Mouse (Mus musculus): ENCODE results near the gene Ttc38. TPM values are rescaled to one million over a fixed set of nuclear protein-coding genes. Genes with fewer than 3 reads are reported as not detected.
A peak's percentile ranks its signal among the peaks of the same experiment; 100 is the strongest.

The Ttc38 gene
- polyA plus RNA-seq, 1 experiment from 2014 or later = 6.7 TPM

GRCm38 (mm10) chr15:85828071-85828470 lies 4.0 kb upstream of the Ttc38 start:
- Histone ChIP-seq H3K4me2 (replicated peaks) (no peak overlapping the region), H3K27me3 (no peaks in the 10 kb centered on the region), H3K36me3 (no peaks in the 10 kb centered on the region), H3K9me3 (no peaks in the 10 kb centered on the region), H3K4me1 (peaks cover 7% of the 10 kb centered on the region; the same call in 1 of the 2 replicates), H3K4me3 (no peak overlapping the region), H3K27ac (no peak overlapping the region), H3K9ac (no peak overlapping the region)
- ATAC-seq (ENCODE audit: insufficient number of reproducible peaks, insufficient read depth, low FRiP score, low TSS enrichment) = no peak
- WGBS = 90% methylated on average over 4 of the region's 4 CpGs

GRCm38 (mm10) chr15:85829470-85829869 lies 2.6 kb upstream of the Ttc38 start:
- Histone ChIP-seq H3K4me3 (no peak overlapping the region), H3K4me1 (peaks cover 7% of the 10 kb centered on the region; the same call in 1 of the 2 replicates), H3K9ac (no peak overlapping the region), H3K27me3 (no peaks in the 10 kb centered on the region), H3K4me2 (replicated peaks) (no peak overlapping the region), H3K36me3 (no peaks in the 10 kb centered on the region), H3K9me3 (no peaks in the 10 kb centered on the region), H3K27ac (no peak overlapping the region)
- ATAC-seq (ENCODE audit: insufficient number of reproducible peaks, insufficient read depth, low FRiP score, low TSS enrichment) = no peak
- 73% methylated on average over 5 of the region's 5 CpGs for WGBS

GRCm38 (mm10) chr15:85832599-85832998 lies 493 bp downstream of the Ttc38 start:
- Histone ChIP-seq H3K27ac (no peak overlapping the region), H3K9ac (peak overlapping the region; percentile 52)
- no peak for ATAC-seq (ENCODE audit: insufficient number of reproducible peaks, insufficient read depth, low FRiP score, low TSS enrichment)

GRCm38 (mm10) chr15:85835335-85835734 lies 3.2 kb downstream of the Ttc38 start:
- Histone ChIP-seq H3K4me3 (no peak overlapping the region), H3K9ac (no peak overlapping the region), H3K4me2 (replicated peaks) (no peak overlapping the region), H3K27me3 (no peaks in the 10 kb centered on the region), H3K9me3 (no peaks in the 10 kb centered on the region), H3K36me3 (peaks cover 3% of the 10 kb centered on the region; the same call in 1 of the 2 replicates), H3K4me1 (peaks cover 7% of the 10 kb centered on the region; the same call in 1 of the 2 replicates), H3K27ac (no peak overlapping the region)
- no peak for ATAC-seq (ENCODE audit: insufficient number of reproducible peaks, insufficient read depth, low FRiP score, low TSS enrichment)
- WGBS = 51% methylated on average over 3 of the region's 3 CpGs

More at GRCm38 (mm10) chr15:85832599-85832998, 493 bp downstream of the Ttc38 start:
- H3K4me2 ChIP-seq (replicated peaks) = peak overlapping the region; percentile 70
- no peaks in the 10 kb centered on the region for H3K27me3 ChIP-seq
- H3K36me3 ChIP-seq = peaks cover 3% of the 10 kb centered on the region; the same call in 1 of the 2 replicates
- peak overlapping the region; percentile 49 for H3K4me3 ChIP-seq
- WGBS = 43% methylated on average over 8 of the region's 8 CpGs
- H3K9me3 ChIP-seq = no peaks in the 10 kb centered on the region
- peaks cover 7% of the 10 kb centered on the region; the same call in 1 of the 2 replicates for H3K4me1 ChIP-seq

- no peak overlapping the region for H3K9ac ChIP-seq
- no peaks in the 10 kb centered on the region for H3K27me3 ChIP-seq
- no peaks in the 10 kb centered on the region for H3K9me3 ChIP-seq
- 92% methylated on average over 5 of the region's 5 CpGs for WGBS
- peaks cover 5% of the 10 kb centered on the region; the same call in 1 of the 2 replicates for H3K4me1 ChIP-seq
- H3K4me2 ChIP-seq (replicated peaks) = no peak overlapping the region
- ATAC-seq (ENCODE audit: insufficient number of reproducible peaks, insufficient read depth, low FRiP score, low TSS enrichment) = no peak
- H3K4me3 ChIP-seq = no peak overlapping the region
- peaks cover 3% of the 10 kb centered on the region; the same call in 1 of the 2 replicates for H3K36me3 ChIP-seq
- no peak overlapping the region for H3K27ac ChIP-seq
These were observed 4.8 kb downstream of the Ttc38 start for GRCm38 (mm10) chr15:85836887-85837286.

GRCm38 (mm10) chr15:85840983-85841382 lies 8.9 kb downstream of the Ttc38 start:
- 31% methylated on average over 6 of the region's 6 CpGs for WGBS
- no peak overlapping the region for H3K4me3 ChIP-seq

GRCm38 (mm10) chr15:85841796-85842360 lies 9.8 kb downstream of the Ttc38 start:
- ATAC-seq (ENCODE audit: insufficient number of reproducible peaks, insufficient read depth, low FRiP score, low TSS enrichment) = no peak
- 77% methylated on average over 5 of the region's 5 CpGs for WGBS
- no peak overlapping the region for H3K9ac ChIP-seq
- H3K4me2 ChIP-seq (replicated peaks) = no peak overlapping the region
- no peak overlapping the region for H3K4me3 ChIP-seq
- no peaks in the 10 kb centered on the region for H3K9me3 ChIP-seq
- no peaks in the 10 kb centered on the region for H3K36me3 ChIP-seq
- H3K4me1 ChIP-seq = no peaks in the 10 kb centered on the region
- H3K27ac ChIP-seq = no peak overlapping the region
- no peaks in the 10 kb centered on the region for H3K27me3 ChIP-seq

More at GRCm38 (mm10) chr15:85840983-85841382, 8.9 kb downstream of the Ttc38 start:
- no peak overlapping the region for H3K9ac ChIP-seq
- ATAC-seq (ENCODE audit: insufficient number of reproducible peaks, insufficient read depth, low FRiP score, low TSS enrichment) = no peak
- no peaks in the 10 kb centered on the region for H3K4me1 ChIP-seq
- peaks cover 2% of the 10 kb centered on the region; the same call in 1 of the 2 replicates for H3K36me3 ChIP-seq
- H3K27me3 ChIP-seq = no peaks in the 10 kb centered on the region
- H3K9me3 ChIP-seq = no peaks in the 10 kb centered on the region
- no peak overlapping the region for H3K4me2 ChIP-seq (replicated peaks)
- no peak overlapping the region for H3K27ac ChIP-seq

- H3K27me3 ChIP-seq = no peaks in the 10 kb centered on the region
- no peak overlapping the region for H3K27ac ChIP-seq
- H3K9me3 ChIP-seq = no peaks in the 10 kb centered on the region
- H3K4me2 ChIP-seq (replicated peaks) = no peak overlapping the region
- no peaks in the 10 kb centered on the region for H3K36me3 ChIP-seq
- no peaks in the 10 kb centered on the region for H3K4me1 ChIP-seq
- ATAC-seq (ENCODE audit: insufficient number of reproducible peaks, insufficient read depth, low FRiP score, low TSS enrichment) = no peak
- H3K4me3 ChIP-seq = no peak overlapping the region
- no peak overlapping the region for H3K9ac ChIP-seq
These were observed 13.0 kb downstream of the Ttc38 start for GRCm38 (mm10) chr15:85845071-85845470.

GRCm38 (mm10) chr15:85851656-85852392 lies 19.7 kb downstream of the Ttc38 start:
- no peak overlapping the region for H3K4me3 ChIP-seq
- H3K36me3 ChIP-seq = no peaks in the 10 kb centered on the region
- no peak overlapping the region for H3K9ac ChIP-seq
- no peaks in the 10 kb centered on the region for H3K4me1 ChIP-seq
- no peak overlapping the region for H3K27ac ChIP-seq
- no peaks in the 10 kb centered on the region for H3K9me3 ChIP-seq
- H3K27me3 ChIP-seq = no peaks in the 10 kb centered on the region
- WGBS = 79% methylated on average over 12 of the region's 12 CpGs
- H3K4me2 ChIP-seq (replicated peaks) = no peak overlapping the region
- no peak for ATAC-seq (ENCODE audit: insufficient number of reproducible peaks, insufficient read depth, low FRiP score, low TSS enrichment)

GRCm38 (mm10) chr15:85858980-85859489 lies 26.9 kb downstream of the Ttc38 start:
- Histone ChIP-seq H3K4me3 (peak overlapping the region; percentile 88), H3K9ac (peak overlapping the region; percentile 78), H3K27ac (peak overlapping the region; percentile 67), H3K9me3 (no peaks in the 10 kb centered on the region), H3K36me3 (peaks cover 24% of the 10 kb centered on the region), H3K4me1 (peaks cover 22% of the 10 kb centered on the region), H3K4me2 (replicated peaks) (peak overlapping the region; percentile 86), H3K27me3 (no peaks in the 10 kb centered on the region)
- 12% methylated on average over 15 of the region's 15 CpGs for WGBS
- peak; percentile 29 for ATAC-seq (ENCODE audit: insufficient number of reproducible peaks, insufficient read depth, low FRiP score, low TSS enrichment)

GRCm38 (mm10) chr15:85859490-85860031 lies 27.5 kb downstream of the Ttc38 start, which contains the start of gene Gtse1:
Gtse1 (plus strand) TSS chr15:85859745.
- peak within 1 kb of the TSS; percentile 79 for H3K27ac ChIP-seq
- no peaks in the 10 kb centered on the region for H3K9me3 ChIP-seq
- no peaks in the 10 kb centered on the region for H3K27me3 ChIP-seq
- H3K4me1 ChIP-seq = peaks cover 22% of the 10 kb centered on the region
- H3K4me3 ChIP-seq = peak within 1 kb of the TSS; percentile 88
- H3K4me2 ChIP-seq (replicated peaks) = peak within 1 kb of the TSS; percentile 86
- ATAC-seq (ENCODE audit: insufficient number of reproducible peaks, insufficient read depth, low FRiP score, low TSS enrichment) = peak; percentile 98
- peak within 1 kb of the TSS; percentile 78 for H3K9ac ChIP-seq
- peaks cover 29% of the 10 kb centered on the region for H3K36me3 ChIP-seq
- WGBS = under 1% methylated on average over 42 of the region's 42 CpGs
